Mouse (Mus musculus): ENCODE measurements around the gene Parp8. TPM values are rescaled to one million over a fixed set of nuclear protein-coding genes. Genes with fewer than 3 reads are reported as not detected.

Gene Parp8
- total and polyA plus RNA-seq, 2 experiments from 2014 or later, result 7.9 to 11.0 TPM

- Histone ChIP-seq H3K4me3 (ENCODE audit: low read depth, low read length) (no peak overlapping the region), H3K9me3 (replicated peaks; ENCODE audit: control insufficient read depth, low read length) (no peaks in the 10 kb centered on the region), H3K4me2 (ENCODE audit: low read depth, low read length) (no peak overlapping the region), H3K9ac (replicated peaks; ENCODE audit: low read depth, low read length) (no peak overlapping the region), H3K36me3 (replicated peaks; ENCODE audit: control insufficient read depth, insufficient read depth, low read length) (no peaks in the 10 kb centered on the region), H3K27me3 (ENCODE audit: control insufficient read depth, insufficient read depth, low read length) (no peaks in the 10 kb centered on the region), H3K27ac (ENCODE audit: low read depth) (no peak overlapping the region), H3K4me1 (ENCODE audit: control insufficient read depth, insufficient read depth) (no peaks in the 10 kb centered on the region)
- ATAC-seq (ENCODE audit: insufficient read depth, low read depth), result no peak
- WGBS, result 69% methylated on average over 15 of the region's 15 CpGs
- DNase-seq (ENCODE audit: low spot score), result no peak
- TF ChIP-seq CTCF (IDR thresholded peaks at IDR 0.05; ENCODE audit: low read depth) (no peak), EP300 (IDR thresholded peaks at IDR 0.05; ENCODE audit: low read depth) (no peak)
These were observed 62.6 kb downstream of the Parp8 start for GRCm38 (mm10) chr13:116962480-116963462.

- H3K27me3 ChIP-seq (ENCODE audit: control insufficient read depth, insufficient read depth, low read length), result no peaks in the 10 kb centered on the region
- TF ChIP-seq EP300 (IDR thresholded peaks at IDR 0.05; ENCODE audit: low read depth), result no peak
- TF ChIP-seq CTCF (IDR thresholded peaks at IDR 0.05; ENCODE audit: low read depth), result no peak
- ATAC-seq (ENCODE audit: insufficient read depth, low read depth), result no peak
These were observed 66.4 kb downstream of the Parp8 start for GRCm38 (mm10) chr13:116958776-116959589.

GRCm38 (mm10) chr13:116957577-116957976 lies 67.8 kb downstream of the Parp8 start:
- WGBS, result 83% methylated on average over 3 of the region's 3 CpGs
- Histone ChIP-seq H3K4me2 (ENCODE audit: low read depth, low read length) (no peak overlapping the region), H3K4me3 (ENCODE audit: low read depth, low read length) (no peak overlapping the region), H3K27me3 (ENCODE audit: control insufficient read depth, insufficient read depth, low read length) (no peaks in the 10 kb centered on the region), H3K27ac (ENCODE audit: low read depth) (no peak overlapping the region), H3K9me3 (replicated peaks; ENCODE audit: control insufficient read depth, low read length) (no peaks in the 10 kb centered on the region), H3K4me1 (ENCODE audit: control insufficient read depth, insufficient read depth) (no peaks in the 10 kb centered on the region), H3K9ac (replicated peaks; ENCODE audit: low read depth, low read length) (no peak overlapping the region), H3K36me3 (replicated peaks; ENCODE audit: control insufficient read depth, insufficient read depth, low read length) (no peaks in the 10 kb centered on the region)
- no peak for DNase-seq (ENCODE audit: low spot score)
- ATAC-seq (ENCODE audit: insufficient read depth, low read depth), result no peak
- TF ChIP-seq CTCF (IDR thresholded peaks at IDR 0.05; ENCODE audit: low read depth), result no peak
- TF ChIP-seq EP300 (IDR thresholded peaks at IDR 0.05; ENCODE audit: low read depth), result no peak

More at GRCm38 (mm10) chr13:116958776-116959589, 66.4 kb downstream of the Parp8 start:
- Histone ChIP-seq H3K36me3 (replicated peaks; ENCODE audit: control insufficient read depth, insufficient read depth, low read length) (no peaks in the 10 kb centered on the region), H3K4me1 (ENCODE audit: control insufficient read depth, insufficient read depth) (no peaks in the 10 kb centered on the region), H3K27ac (ENCODE audit: low read depth) (no peak overlapping the region), H3K4me2 (ENCODE audit: low read depth, low read length) (no peak overlapping the region), H3K4me3 (ENCODE audit: low read depth, low read length) (no peak overlapping the region), H3K9ac (replicated peaks; ENCODE audit: low read depth, low read length) (no peak overlapping the region), H3K9me3 (replicated peaks; ENCODE audit: control insufficient read depth, low read length) (no peaks in the 10 kb centered on the region)
- WGBS, result 67% methylated on average over 7 of the region's 7 CpGs
- no peak for DNase-seq (ENCODE audit: low spot score)

DNA sequence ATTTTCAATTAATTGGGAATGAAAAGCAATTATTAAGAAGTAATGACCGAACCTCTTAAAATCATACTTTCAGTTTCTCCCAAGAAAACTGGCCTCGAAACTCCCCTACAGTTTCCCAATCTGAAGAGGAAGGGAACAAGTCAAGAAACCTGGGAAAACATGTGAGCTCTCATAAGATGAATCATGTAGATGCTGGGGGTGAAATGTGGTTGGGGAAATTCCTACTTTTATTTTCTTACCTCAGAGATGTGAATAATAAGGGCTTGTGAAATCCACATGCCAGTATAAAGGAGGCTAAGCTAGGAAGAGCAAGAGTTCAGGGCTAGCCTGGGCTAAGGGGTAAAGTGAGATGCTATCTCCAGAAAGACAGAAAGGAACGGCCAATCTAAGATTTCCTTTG lies 74.0 kb downstream of the Parp8 start:
- no peak overlapping the region for H3K27ac ChIP-seq (ENCODE audit: low read depth)
- H3K4me1 ChIP-seq (ENCODE audit: control insufficient read depth, insufficient read depth), result peaks cover 19% of the 10 kb centered on the region
- no peak overlapping the region for H3K4me3 ChIP-seq (ENCODE audit: low read depth, low read length)
- no peaks in the 10 kb centered on the region for H3K9me3 ChIP-seq (replicated peaks; ENCODE audit: control insufficient read depth, low read length)
- no peak for DNase-seq (ENCODE audit: low spot score)
- H3K36me3 ChIP-seq (replicated peaks; ENCODE audit: control insufficient read depth, insufficient read depth, low read length), result no peaks in the 10 kb centered on the region
- 81% methylated on average over 3 of the region's 3 CpGs for WGBS
- TF ChIP-seq CTCF (IDR thresholded peaks at IDR 0.05; ENCODE audit: low read depth), result no peak
- TF ChIP-seq EP300 (IDR thresholded peaks at IDR 0.05; ENCODE audit: low read depth), result no peak
- no peak overlapping the region for H3K9ac ChIP-seq (replicated peaks; ENCODE audit: low read depth, low read length)
- H3K27me3 ChIP-seq (ENCODE audit: control insufficient read depth, insufficient read depth, low read length), result no peaks in the 10 kb centered on the region
- H3K4me2 ChIP-seq (ENCODE audit: low read depth, low read length), result no peak overlapping the region
- ATAC-seq (ENCODE audit: insufficient read depth, low read depth), result no peak

GRCm38 (mm10) chr13:116949527-116949926 lies 75.8 kb downstream of the Parp8 start:
- H3K9me3 ChIP-seq (replicated peaks; ENCODE audit: control insufficient read depth, low read length), result no peaks in the 10 kb centered on the region
- DNase-seq (ENCODE audit: low spot score) (no peak), ATAC-seq (ENCODE audit: insufficient read depth, low read depth) (no peak)
- no peaks in the 10 kb centered on the region for H3K36me3 ChIP-seq (replicated peaks; ENCODE audit: control insufficient read depth, insufficient read depth, low read length)
- H3K27me3 ChIP-seq (ENCODE audit: control insufficient read depth, insufficient read depth, low read length), result no peaks in the 10 kb centered on the region
- H3K4me2 ChIP-seq (ENCODE audit: low read depth, low read length), result no peak overlapping the region
- WGBS, result 76% methylated on average over 4 of the region's 4 CpGs
- no peak overlapping the region for H3K4me3 ChIP-seq (ENCODE audit: low read depth, low read length)
- no peak for TF ChIP-seq EP300 (IDR thresholded peaks at IDR 0.05; ENCODE audit: low read depth)
- TF ChIP-seq CTCF (IDR thresholded peaks at IDR 0.05; ENCODE audit: low read depth), result no peak
- no peak overlapping the region for H3K27ac ChIP-seq (ENCODE audit: low read depth)
- H3K4me1 ChIP-seq (ENCODE audit: control insufficient read depth, insufficient read depth), result peaks cover 19% of the 10 kb centered on the region
- no peak overlapping the region for H3K9ac ChIP-seq (replicated peaks; ENCODE audit: low read depth, low read length)
